Mouse (Mus musculus) lung, embryonic 15.5 days (tissue): ENCODE results near the gene Gm9803. TPM values are rescaled to one million over a fixed set of nuclear protein-coding genes. Genes with fewer than 3 reads are reported as not detected.
"Not testable (repeated sequence)": the region's sequence is repeated elsewhere in the genome, so short reads cannot be mapped to it uniquely, and the experiment has no call there.

ENCODE experiments used
- ATAC-seq: fragments of 200-750 bp; cut with Nextera tagmentation; 2 replicates; pipeline ENCODE4 v1.8.0; 2017; ENCODE audit warnings: moderate number of reproducible peaks, borderline replicate concordance; ENCODE audit not compliant: low FRiP score, low TSS enrichment; ENCODE audit errors: extremely low read depth
- H3K27ac ChIP-seq: fragments of 300-500 bp; sonication (generic); 2 replicates; pipeline ENCODE4 v1.5.1; 2015; ENCODE audit warnings: moderate library complexity, mild to moderate bottlenecking, inconsistent platforms
- H3K27me3 ChIP-seq: fragments of 300-500 bp; sonication (generic); 2 replicates; pipeline ENCODE4 v1.6.1; 2015; ENCODE audit warnings: inconsistent platforms
- H3K36me3 ChIP-seq: fragments of 300-500 bp; sonication (generic); 2 replicates; pipeline ENCODE4 v1.6.1; 2015; ENCODE audit warnings: inconsistent platforms
- H3K4me1 ChIP-seq: fragments of 300-500 bp; sonication (generic); 2 replicates; pipeline ENCODE4 v1.6.1; 2015; ENCODE audit warnings: inconsistent platforms
- H3K4me2 ChIP-seq: fragments of 300-500 bp; sonication (generic); 2 replicates; pipeline ENCODE4 v1.6.1; 2015; ENCODE audit warnings: inconsistent platforms, mild to moderate bottlenecking, moderate library complexity
- H3K4me3 ChIP-seq: fragments of 300-500 bp; sonication (generic); 2 replicates; pipeline ENCODE4 v1.5.1; 2015; ENCODE audit warnings: mild to moderate bottlenecking, inconsistent platforms
- H3K9ac ChIP-seq: fragments of 300-500 bp; sonication (generic); 2 replicates; pipeline ENCODE4 v1.6.1; 2015; ENCODE audit warnings: inconsistent platforms
- H3K9me3 ChIP-seq: fragments of 300-500 bp; sonication (generic); 2 replicates; pipeline ENCODE4 v1.6.1; 2016; ENCODE audit warnings: inconsistent platforms
- WGBS: fragments of 180-500 bp; shearing (Covaris S2); methylation state at CpG from one replicate; pipeline ENCODE4 v1.1.7; 2015; 5-methylcytosine and 5-hydroxymethylcytosine counted together
- polyA plus RNA-seq: library from polyadenylated mRNA; unstranded; fragments of >200 nt; fragmentation: Nextera tagmentation; extraction: Ambion mirVana; gene quantifications from 2 replicates; pipeline ENCODE4 v1.2.1, GENCODE M21; 2015

Gm9803 gene
- polyA plus RNA-seq, result 10.8 and 15.1 TPM in 2 replicates

DNA sequence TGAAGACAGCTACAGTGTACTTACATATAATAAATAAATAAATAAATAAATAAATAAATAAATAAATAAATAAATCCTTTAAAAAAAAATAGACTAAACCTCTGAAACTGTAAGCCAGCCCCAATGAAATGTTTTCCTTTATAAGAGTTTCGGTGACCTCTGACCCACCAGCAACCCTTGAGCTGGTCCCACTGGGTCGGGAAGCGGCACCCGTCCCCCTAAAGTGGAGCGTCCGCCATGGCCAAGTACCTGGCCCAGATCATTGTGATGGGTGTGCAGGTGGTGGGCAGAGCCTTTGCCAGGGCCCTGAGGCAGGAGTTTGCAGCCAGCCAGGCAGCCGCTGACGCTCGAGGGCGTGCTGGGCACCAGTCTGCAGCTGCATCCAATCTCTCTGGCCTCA is at the start of gene Gm9803:
Gene Gm9803 (plus strand): TSS at position 154 of the 400 bp plus-strand sequence.
- H3K9me3 ChIP-seq, H3K4me2 ChIP-seq, H3K27ac ChIP-seq, H3K4me3 ChIP-seq, H3K27me3 ChIP-seq, ATAC-seq, H3K4me1 ChIP-seq, H3K9ac ChIP-seq: not testable (repeated sequence)
- WGBS, result 96% methylated on average over 10 of the region's 10 CpGs
- peaks cover 23% of the 10 kb centered on the region for H3K36me3 ChIP-seq

DNA sequence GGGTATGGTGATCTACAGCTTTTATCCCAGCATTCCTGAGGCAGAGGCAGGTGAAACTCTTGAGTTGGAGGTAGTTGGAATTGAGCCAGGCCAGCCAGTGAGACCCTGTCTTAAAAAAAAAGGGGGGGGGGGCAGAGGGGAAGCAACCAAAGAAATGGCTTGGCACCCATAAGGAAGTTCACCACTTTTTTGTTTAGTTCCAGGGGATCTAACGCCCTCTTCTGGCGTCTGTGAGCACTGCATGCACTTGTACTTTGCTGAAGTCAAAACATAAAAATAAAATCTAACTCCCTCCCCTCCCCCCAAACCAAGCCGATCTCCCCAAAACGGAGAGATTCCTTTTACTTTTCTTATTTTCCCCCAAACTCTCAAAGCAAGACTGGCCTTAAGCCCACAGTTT is 48.5 kb upstream of the Gm9803 start:
- 51% methylated on average over 4 of the region's 4 CpGs for WGBS
- no peak overlapping the region for H3K4me2 ChIP-seq
- no peaks in the 10 kb centered on the region for H3K9me3 ChIP-seq
- ATAC-seq, result no peak
- H3K27me3 ChIP-seq, result no peaks in the 10 kb centered on the region
- H3K27ac ChIP-seq, result no peak overlapping the region
- H3K9ac ChIP-seq, result no peak overlapping the region
- H3K36me3 ChIP-seq, result no peaks in the 10 kb centered on the region
- H3K4me1 ChIP-seq, result peaks cover 13% of the 10 kb centered on the region
- H3K4me3 ChIP-seq, result no peak overlapping the region

DNA sequence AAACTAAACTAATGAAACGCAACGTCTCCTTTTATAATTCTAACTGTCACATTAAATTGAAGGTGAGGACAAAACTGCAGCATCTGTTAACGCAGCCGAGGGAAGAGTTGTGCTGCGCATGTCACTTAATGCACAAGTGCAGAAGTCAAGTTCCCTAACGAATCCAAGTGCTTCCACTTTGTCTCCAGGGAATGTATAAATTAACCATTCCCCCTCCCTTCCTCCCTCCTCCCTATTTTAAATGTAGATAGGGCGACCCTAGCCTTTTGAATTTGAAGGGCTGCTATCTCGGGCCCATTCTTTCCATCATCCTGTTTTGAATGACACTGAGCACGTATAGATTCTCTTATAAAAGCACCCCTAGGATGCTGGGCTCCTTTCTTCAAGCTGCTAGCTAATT is 46.4 kb upstream of the Gm9803 start:
- Histone ChIP-seq H3K4me1 (peaks cover 24% of the 10 kb centered on the region), H3K27me3 (no peaks in the 10 kb centered on the region), H3K4me3 (peak overlapping the region; percentile 91), H3K36me3 (no peaks in the 10 kb centered on the region), H3K9ac (peak overlapping the region; percentile 96), H3K4me2 (peak overlapping the region; percentile 85), H3K9me3 (no peaks in the 10 kb centered on the region), H3K27ac (no peak overlapping the region)
- WGBS, result 8% methylated on average over 9 of the region's 9 CpGs
- ATAC-seq, result no peak

DNA sequence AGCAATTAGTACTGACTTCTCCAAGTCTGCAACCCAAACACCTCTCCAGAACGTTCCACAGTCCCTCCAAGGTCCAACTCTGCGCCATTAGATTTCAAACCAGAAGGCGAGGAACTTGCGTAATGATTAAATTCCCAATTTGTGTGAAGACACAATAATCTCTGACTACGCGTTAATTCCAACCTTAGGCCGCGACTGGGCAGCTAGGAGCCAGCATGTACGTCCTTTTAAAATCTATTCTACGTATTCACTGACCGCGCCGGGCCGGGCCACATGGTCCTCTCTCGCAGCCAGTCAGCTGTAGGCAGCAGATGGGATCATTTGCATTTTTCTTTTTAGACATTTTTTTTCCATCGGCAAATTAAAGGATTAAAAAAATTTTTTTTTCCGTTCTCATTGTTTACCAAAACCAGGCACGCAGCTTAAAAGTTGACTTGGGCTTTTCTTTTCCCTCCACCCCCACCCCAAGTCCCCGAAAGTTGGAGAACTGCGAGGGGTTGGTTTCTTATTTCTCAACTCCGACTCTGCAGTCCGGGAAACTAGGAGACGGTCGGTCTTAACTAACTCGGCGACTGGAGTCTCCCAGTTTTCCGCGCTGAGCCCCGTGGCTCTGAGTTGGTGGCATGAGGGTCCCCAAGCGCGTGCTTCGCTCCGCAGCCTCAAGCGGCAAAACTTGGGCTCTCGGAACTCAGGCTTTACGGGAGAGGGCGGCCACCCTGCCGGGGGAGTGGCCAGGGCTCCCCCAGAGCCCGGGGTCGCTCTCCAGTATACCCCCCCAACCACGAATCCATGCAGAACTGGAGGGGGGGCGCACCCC is 45.8 kb upstream of the Gm9803 start:
- Histone ChIP-seq H3K9ac (peak overlapping the region; percentile 96), H3K4me3 (peak overlapping the region; percentile 91), H3K9me3 (no peaks in the 10 kb centered on the region), H3K4me2 (peak overlapping the region; percentile 85), H3K36me3 (no peaks in the 10 kb centered on the region), H3K4me1 (peaks cover 30% of the 10 kb centered on the region), H3K27me3 (no peaks in the 10 kb centered on the region), H3K27ac (peak overlapping the region; percentile 97)
- WGBS, result under 1% methylated on average over 42 of the region's 42 CpGs
- ATAC-seq, result peak; percentile 36; the same call in 1 of the 2 replicates

DNA sequence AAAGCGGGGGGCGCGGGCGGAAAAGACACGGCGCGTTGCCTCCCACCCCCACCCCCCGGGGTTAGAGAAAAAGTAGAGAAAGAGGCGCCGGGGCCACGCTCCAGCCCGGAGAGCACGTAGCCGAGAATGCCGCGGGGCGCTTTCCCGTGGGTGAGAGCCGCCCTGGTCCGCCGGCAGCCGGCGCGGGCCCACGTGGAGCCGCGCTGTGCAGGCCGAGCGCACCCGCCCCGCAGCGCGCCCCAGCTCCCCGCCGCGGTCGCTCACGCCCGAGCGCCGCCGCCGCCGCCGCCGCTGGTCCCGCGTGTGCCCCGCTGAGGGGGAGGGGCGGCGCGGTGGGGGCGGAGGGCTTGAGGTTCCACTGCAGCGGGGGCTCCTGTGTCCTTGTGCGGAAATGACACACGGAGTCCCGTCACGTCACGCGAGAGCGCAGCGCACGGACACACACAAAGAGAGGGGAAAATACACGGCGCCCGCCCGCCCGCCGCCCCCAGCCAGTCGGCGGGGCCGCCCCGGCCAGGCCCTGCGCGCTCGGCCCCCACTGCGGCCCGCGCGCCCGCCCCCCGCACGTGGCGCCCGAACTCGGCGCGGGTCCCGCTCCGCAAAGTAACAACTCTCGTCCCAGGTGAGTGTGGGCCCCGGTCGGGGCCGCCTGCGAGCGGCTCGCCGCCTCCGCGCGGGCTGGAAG is 45.0 kb upstream of the Gm9803 start, which contains the start of gene Bend3:
Gene Bend3 (plus strand): TSS at position 81 of the 685 bp plus-strand sequence.
- Histone ChIP-seq H3K4me2 (peak within 1 kb of the TSS; percentile 85), H3K27ac (peak within 1 kb of the TSS; percentile 97), H3K9me3 (no peaks in the 10 kb centered on the region), H3K27me3 (no peaks in the 10 kb centered on the region), H3K4me1 (peaks cover 38% of the 10 kb centered on the region), H3K9ac (peak within 1 kb of the TSS; percentile 96), H3K4me3 (peak within 1 kb of the TSS; percentile 91), H3K36me3 (no peaks in the 10 kb centered on the region)
- under 1% methylated on average over 64 of the region's 101 CpGs for WGBS
- peak; percentile 56 for ATAC-seq

DNA sequence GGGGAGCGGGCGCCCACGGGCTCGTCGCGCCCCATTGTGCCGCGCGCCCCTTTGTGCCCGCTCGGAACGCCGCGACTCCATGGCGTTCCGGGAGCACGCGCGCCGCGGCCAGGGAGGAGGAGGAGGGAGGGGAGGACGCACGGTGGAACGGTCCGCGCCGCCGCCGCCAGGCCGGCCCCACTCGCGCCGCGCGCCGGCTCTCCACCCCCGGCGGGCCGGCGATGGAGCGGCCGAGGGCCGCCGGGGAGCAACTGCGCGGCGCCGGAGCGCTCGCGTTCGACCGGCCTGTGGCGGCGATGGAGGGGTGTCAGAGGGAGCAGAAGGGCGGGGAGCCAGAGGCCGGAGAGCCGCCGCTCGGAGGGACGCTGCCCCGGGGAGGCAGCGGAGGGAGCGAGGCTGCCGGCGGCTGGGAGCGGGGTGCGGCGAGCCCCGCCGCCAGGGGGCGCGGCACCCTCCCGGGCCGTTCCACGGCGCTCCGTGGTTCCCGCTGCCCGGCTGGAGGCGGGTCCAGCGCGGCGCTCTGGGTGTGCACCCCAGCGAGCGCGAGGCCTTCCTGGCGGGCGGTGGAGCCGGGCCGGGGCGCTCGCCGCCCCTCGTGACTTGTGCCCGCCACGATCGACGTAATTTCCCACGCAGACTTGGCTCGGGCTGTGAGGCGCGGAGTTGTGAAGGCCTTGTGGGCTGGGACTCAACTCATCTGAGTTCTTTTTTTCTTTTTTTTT is 44.3 kb upstream of the Gm9803 start:
- Histone ChIP-seq H3K4me1 (peaks cover 38% of the 10 kb centered on the region), H3K27ac (peak overlapping the region; percentile 97), H3K4me3 (peak overlapping the region; percentile 91), H3K9ac (peak overlapping the region; percentile 96), H3K9me3 (no peaks in the 10 kb centered on the region), H3K36me3 (no peaks in the 10 kb centered on the region), H3K4me2 (peak overlapping the region; percentile 85), H3K27me3 (no peaks in the 10 kb centered on the region)
- WGBS, result under 1% methylated on average over 94 of the region's 103 CpGs
- peak; percentile 90 for ATAC-seq

DNA sequence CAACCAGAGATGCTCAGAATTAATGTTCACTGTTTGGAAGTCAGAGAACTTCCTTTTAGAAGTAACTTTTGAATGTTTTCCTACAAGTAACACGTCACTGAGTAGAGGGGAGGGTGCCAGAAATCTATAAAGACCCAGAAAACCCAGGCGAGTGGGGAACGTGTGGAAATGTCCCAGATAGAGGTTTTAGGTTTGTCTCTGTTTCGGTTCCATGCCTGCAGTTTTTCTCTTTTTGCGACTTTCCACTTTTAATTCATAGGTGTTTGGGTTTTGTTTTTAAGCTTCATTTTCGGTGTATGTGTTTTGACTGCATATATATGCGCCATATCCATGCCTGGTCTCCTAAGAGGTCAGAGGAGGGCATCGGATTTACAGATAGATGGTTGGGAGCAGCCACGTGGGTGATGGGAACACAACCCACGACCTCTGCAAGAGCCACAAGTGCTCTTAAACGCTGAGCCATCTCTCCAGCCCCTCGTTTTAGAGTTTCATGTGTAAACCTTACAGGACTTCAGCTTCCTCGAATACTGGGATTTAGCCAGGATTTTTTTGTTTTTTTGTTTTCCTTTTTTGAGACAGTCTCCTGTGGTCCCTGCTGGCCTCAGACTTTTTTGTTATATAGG is 43.5 kb upstream of the Gm9803 start:
- 5% methylated on average over 13 of the region's 13 CpGs for WGBS
- peaks cover 38% of the 10 kb centered on the region for H3K4me1 ChIP-seq

DNA sequence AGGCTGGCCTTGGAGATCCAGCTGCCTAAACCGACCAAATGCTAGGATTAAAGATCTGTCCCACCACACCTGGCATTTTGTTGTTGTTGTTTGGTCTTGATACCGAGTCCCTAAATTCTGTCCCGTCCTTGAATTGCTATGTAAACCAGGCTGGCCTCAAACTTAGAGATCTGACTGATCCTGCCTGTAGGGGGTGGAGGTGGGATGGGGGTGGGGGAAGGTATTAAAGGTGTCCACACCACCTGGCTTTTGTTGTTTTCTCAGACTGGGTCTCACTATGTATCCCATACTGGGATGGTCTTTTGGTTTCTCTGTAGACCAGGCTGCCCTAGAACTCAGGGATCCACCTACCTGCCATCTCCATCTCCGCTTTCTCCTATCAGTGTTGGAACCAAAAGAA is 42.7 kb upstream of the Gm9803 start:
- Histone ChIP-seq H3K9me3 (no peaks in the 10 kb centered on the region), H3K4me3 (no peak overlapping the region), H3K27ac (no peak overlapping the region), H3K4me1 (peaks cover 38% of the 10 kb centered on the region), H3K4me2 (no peak overlapping the region), H3K36me3 (no peaks in the 10 kb centered on the region), H3K27me3 (no peaks in the 10 kb centered on the region), H3K9ac (no peak overlapping the region)
- WGBS, result 35% methylated on average over 4 of the region's 4 CpGs
- ATAC-seq, result no peak

More for the DNA sequence above, 43.5 kb upstream of the Gm9803 start:
- H3K27ac ChIP-seq, result peak overlapping the region; percentile 97
- H3K4me2 ChIP-seq, result peak overlapping the region; percentile 85
- H3K27me3 ChIP-seq, result no peaks in the 10 kb centered on the region
- H3K9ac ChIP-seq, result peak overlapping the region; percentile 96
- no peaks in the 10 kb centered on the region for H3K9me3 ChIP-seq
- H3K4me3 ChIP-seq, result peak overlapping the region; percentile 91
- no peak for ATAC-seq
- H3K36me3 ChIP-seq, result no peaks in the 10 kb centered on the region

DNA sequence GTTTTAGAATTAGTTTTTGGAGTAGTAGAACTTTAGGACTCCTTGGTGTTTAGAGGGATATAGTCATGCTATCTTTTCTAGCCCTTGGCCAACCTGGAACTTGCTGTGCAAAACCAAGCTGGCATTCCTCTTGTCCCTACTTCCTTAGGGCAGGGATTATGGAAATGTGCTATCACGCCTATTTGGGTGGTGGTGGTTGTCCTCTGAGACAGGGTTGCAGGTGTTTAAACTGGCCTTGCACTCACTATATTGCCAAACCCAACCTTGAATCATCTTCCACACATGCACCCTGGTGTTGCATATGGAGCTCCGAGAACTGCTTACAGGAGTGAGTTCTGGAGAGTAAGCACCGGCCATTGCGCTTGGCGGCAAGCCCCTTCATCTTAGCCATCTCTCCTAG is 41.9 kb upstream of the Gm9803 start:
- no peak overlapping the region for H3K27ac ChIP-seq
- 88% methylated on average over 5 of the region's 5 CpGs for WGBS
- peaks cover 37% of the 10 kb centered on the region for H3K4me1 ChIP-seq
- H3K4me2 ChIP-seq, result no peak overlapping the region
- H3K9me3 ChIP-seq, result no peaks in the 10 kb centered on the region
- no peaks in the 10 kb centered on the region for H3K27me3 ChIP-seq
- no peak overlapping the region for H3K4me3 ChIP-seq
- ATAC-seq, result no peak
- no peaks in the 10 kb centered on the region for H3K36me3 ChIP-seq
- H3K9ac ChIP-seq, result no peak overlapping the region

DNA sequence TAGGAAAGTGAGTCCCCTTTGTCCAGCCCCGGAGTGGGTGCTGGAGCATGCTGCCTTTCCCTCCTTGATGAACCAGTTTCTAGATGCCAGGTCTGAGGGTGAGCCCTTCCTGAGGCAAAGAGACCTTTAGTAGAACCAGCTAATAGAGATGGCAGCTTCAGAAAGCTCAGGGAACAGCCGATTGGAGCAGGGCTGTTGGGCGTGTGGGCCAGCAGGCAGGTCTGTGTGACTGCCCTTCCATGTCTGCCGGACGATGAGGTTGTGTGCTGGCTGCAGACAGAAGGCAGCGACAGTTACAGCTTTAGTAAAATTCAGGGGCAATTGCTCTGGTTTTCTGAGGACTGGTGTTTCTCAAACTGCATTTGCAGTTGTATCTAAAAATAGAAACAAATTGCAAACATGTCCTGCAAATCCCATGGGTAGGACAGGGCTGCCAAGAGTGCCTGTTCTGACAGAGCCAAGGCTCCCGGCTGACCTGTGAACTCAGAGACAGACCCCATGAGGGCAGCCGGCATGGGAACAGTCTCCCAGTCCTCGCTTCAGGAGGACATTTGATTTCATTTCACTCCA is 40.4 kb upstream of the Gm9803 start:
- peak overlapping the region; percentile 20; the same call in 1 of the 2 replicates for H3K9ac ChIP-seq
- no peak overlapping the region for H3K4me3 ChIP-seq
- peak overlapping the region; percentile 39 for H3K4me2 ChIP-seq
- no peak for ATAC-seq
- no peaks in the 10 kb centered on the region for H3K27me3 ChIP-seq
- peak overlapping the region; percentile 59 for H3K27ac ChIP-seq
- no peaks in the 10 kb centered on the region for H3K36me3 ChIP-seq
- no peaks in the 10 kb centered on the region for H3K9me3 ChIP-seq
- 19% methylated on average over 9 of the region's 9 CpGs for WGBS
- peaks cover 28% of the 10 kb centered on the region for H3K4me1 ChIP-seq

DNA sequence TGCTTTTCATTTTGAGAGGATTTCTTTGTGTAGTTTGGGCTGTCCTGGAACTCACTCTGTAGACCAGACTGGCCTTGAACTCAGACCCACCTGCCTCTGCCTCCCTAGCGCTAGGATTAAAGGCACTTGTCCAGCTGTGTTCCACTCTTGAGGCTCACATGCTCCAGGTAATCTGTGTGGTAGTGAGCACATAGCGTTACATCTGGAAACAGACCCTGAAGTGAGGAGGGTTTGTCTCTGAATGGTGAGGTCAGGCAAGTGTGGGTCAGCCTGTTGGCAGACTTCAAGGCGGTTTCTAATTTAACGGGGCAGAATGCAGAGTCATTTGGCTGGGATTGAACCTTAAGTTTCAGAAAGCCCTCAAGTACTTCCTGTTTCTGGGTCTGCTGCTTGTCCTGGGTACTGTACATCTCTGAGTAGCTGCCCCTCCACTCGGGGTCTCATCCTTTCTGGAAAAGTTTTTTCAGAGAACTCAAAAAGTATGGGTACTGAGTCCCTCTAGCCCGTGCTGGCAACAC is 38.1 kb upstream of the Gm9803 start:
- Histone ChIP-seq H3K9ac (no peak overlapping the region), H3K4me3 (no peak overlapping the region), H3K4me2 (no peak overlapping the region), H3K9me3 (no peaks in the 10 kb centered on the region), H3K4me1 (peaks cover 26% of the 10 kb centered on the region), H3K27ac (no peak overlapping the region), H3K27me3 (no peaks in the 10 kb centered on the region), H3K36me3 (no peaks in the 10 kb centered on the region)
- no peak for ATAC-seq
- 83% methylated on average over 6 of the region's 6 CpGs for WGBS
